Mouse (Mus musculus) megakaryocyte-erythroid progenitor cell, adult 5 weeks (primary cell): ENCODE measurements around the gene Cxcr2. TPM values are rescaled to one million over a fixed set of nuclear protein-coding genes. Genes with fewer than 3 reads are reported as not detected.

Experiments
- polyA plus RNA-seq: library from polyadenylated mRNA; stranded (reverse); fragments of >175 nt; gene quantifications from 2 replicates; pipeline ENCODE4 v1.2.3, GENCODE M21; 2012

Cxcr2 gene
- polyA plus RNA-seq: 0.50 and 1.6 TPM in 2 replicates

GRCm38 (mm10) chr1:74153461-74154184, at the start of gene Cxcr2:
Gene Cxcr2 (plus strand): TSS chr1:74153989.

GRCm38 (mm10) chr1:74124021-74124981, 29.5 kb upstream of the Cxcr2 start, which contains the start of gene Tns1:
Gene Tns1 (minus strand): TSS chr1:74124449.

GRCm38 (mm10) chr1:74124991-74125552, 28.7 kb upstream of the Cxcr2 start, which contains the start of gene Rufy4:
Gene Rufy4 (plus strand): TSS chr1:74125541.

GRCm38 (mm10) chr1:74194445-74194844, 40.7 kb downstream of the Cxcr2 start, which contains the start of gene Cxcr1:
Gene Cxcr1 (minus strand): TSS chr1:74194631.

Other genes with a start within 250 kb of the Cxcr2 start
- 54.2 and 67.6 TPM in 2 replicates for gene Tns1, start 29.5 kb upstream of the Cxcr2 start, polyA plus RNA-seq
- gene Rufy4, start 28.4 kb upstream of the Cxcr2 start, polyA plus RNA-seq: 0.47 and 1.1 TPM in 2 replicates
- gene Cxcr1, start 40.6 kb downstream of the Cxcr2 start, polyA plus RNA-seq: not detected in 2 replicates
- 679 and 751 TPM in 2 replicates for gene Arpc2, start 82.1 kb downstream of the Cxcr2 start, polyA plus RNA-seq
- gene Gpbar1, start 124.6 kb downstream of the Cxcr2 start, polyA plus RNA-seq: 0.73 and 0.81 TPM in 2 replicates
- 300 and 370 TPM in 2 replicates for gene Aamp, start 130.7 kb downstream of the Cxcr2 start, polyA plus RNA-seq
- 94.1 and 97.9 TPM in 2 replicates for gene Pnkd, start 130.9 kb downstream of the Cxcr2 start, polyA plus RNA-seq
- gene Tmbim1, start 151.6 kb downstream of the Cxcr2 start, polyA plus RNA-seq: 198 and 265 TPM in 2 replicates
- 0.04 TPM in 1 of 2 replicates, not detected in the other for gene Catip, start 208.1 kb downstream of the Cxcr2 start, polyA plus RNA-seq
- gene Slc11a1, start 221.2 kb downstream of the Cxcr2 start, polyA plus RNA-seq: 1.4 and 6.6 TPM in 2 replicates
- 242 and 273 TPM in 2 replicates for gene Ctdsp1, start 237.5 kb downstream of the Cxcr2 start, polyA plus RNA-seq